Mouse (Mus musculus): Measurements from ENCODE around the gene Laptm5.

DNA sequence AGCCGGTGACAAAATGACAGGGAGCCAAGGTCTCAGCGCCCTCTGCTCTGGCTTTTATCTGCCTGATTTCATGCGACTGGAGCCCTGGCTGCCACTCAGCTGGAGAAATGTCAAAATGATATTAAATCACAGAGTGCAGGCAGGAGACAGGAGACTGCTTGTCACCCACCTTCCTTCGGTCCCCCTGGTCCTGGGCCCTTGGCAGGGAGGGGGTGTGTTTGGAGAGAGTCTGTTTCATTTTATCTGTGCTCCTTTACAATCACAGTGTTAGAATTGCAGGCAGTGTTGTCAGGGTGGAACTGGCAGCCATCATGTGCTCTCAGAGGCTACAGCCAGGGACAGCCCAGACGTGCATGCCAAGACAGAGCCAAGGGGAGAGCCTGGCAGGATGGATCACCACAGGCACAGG lies 59.5 kb downstream of the Laptm5 start:
- no peak for TF ChIP-seq POLR2A (IDR thresholded peaks at IDR 0.05; ENCODE audit: borderline replicate concordance, low read depth, low read length)
- TF ChIP-seq CTCF (IDR thresholded peaks at IDR 0.05; ENCODE audit: low read depth, low read length) = no peak
